Mouse (Mus musculus): ENCODE results near the gene Myo16. TPM values are rescaled to one million over a fixed set of nuclear protein-coding genes. Genes with fewer than 3 reads are reported as not detected.

Myo16 gene
- total RNA-seq, 2 experiments from 2014 or later, result 71.4 to 78.7 TPM

- no peak for DNase-seq (ENCODE audit: low spot score in 2 of 2)
These were observed 304.5 kb downstream of the Myo16 start for GRCm38 (mm10) chr8:10458151-10458649.

- DNase-seq (ENCODE audit: low spot score in 2 of 2), result no peak
These were observed 308.6 kb downstream of the Myo16 start for GRCm38 (mm10) chr8:10462271-10462670.

- no peak for DNase-seq (ENCODE audit: low spot score in 2 of 2)
These were observed 314.8 kb downstream of the Myo16 start for GRCm38 (mm10) chr8:10468490-10468889.

GRCm38 (mm10) chr8:10469658-10470057, 315.9 kb downstream of the Myo16 start:
- no peak for DNase-seq (ENCODE audit: low spot score in 2 of 2)

GRCm38 (mm10) chr8:10470280-10470679, 316.6 kb downstream of the Myo16 start:
- no peak for DNase-seq (ENCODE audit: low spot score in 2 of 2)

GRCm38 (mm10) chr8:10472371-10472770, 318.7 kb downstream of the Myo16 start:
- DNase-seq (ENCODE audit: low spot score in 2 of 2), result no peak

GRCm38 (mm10) chr8:10474446-10474845, 320.7 kb downstream of the Myo16 start:
- DNase-seq (ENCODE audit: low spot score in 2 of 2), result no peak

- no peak for DNase-seq (ENCODE audit: low spot score in 2 of 2)
These were observed 325.3 kb downstream of the Myo16 start for GRCm38 (mm10) chr8:10479059-10479458.

GRCm38 (mm10) chr8:10480850-10481249, 327.1 kb downstream of the Myo16 start:
- DNase-seq (ENCODE audit: low spot score in 2 of 2), result no peak

GRCm38 (mm10) chr8:10482064-10482463, 328.4 kb downstream of the Myo16 start:
- no peak for DNase-seq (ENCODE audit: low spot score in 2 of 2)

- DNase-seq (ENCODE audit: low spot score in 2 of 2), result no peak
These were observed 329.2 kb downstream of the Myo16 start for GRCm38 (mm10) chr8:10482880-10483279.

GRCm38 (mm10) chr8:10483841-10484240, 330.1 kb downstream of the Myo16 start:
- DNase-seq (ENCODE audit: low spot score in 2 of 2), result no peak

GRCm38 (mm10) chr8:10489738-10490419, 336.2 kb downstream of the Myo16 start:
- peak in 1 of 2 experiments; percentile 33 for DNase-seq (ENCODE audit: low spot score in 2 of 2)

GRCm38 (mm10) chr8:10490420-10490784, 336.7 kb downstream of the Myo16 start:
- peak; percentile 42 to 62 for DNase-seq (ENCODE audit: low spot score in 2 of 2)

GRCm38 (mm10) chr8:10490874-10491273, 337.2 kb downstream of the Myo16 start:
- DNase-seq (ENCODE audit: low spot score in 2 of 2), result no peak

GRCm38 (mm10) chr8:10499846-10500245, 346.1 kb downstream of the Myo16 start:
- DNase-seq (ENCODE audit: low spot score in 2 of 2), result no peak

GRCm38 (mm10) chr8:10500465-10500864, 346.8 kb downstream of the Myo16 start:
- no peak for DNase-seq (ENCODE audit: low spot score in 2 of 2)

- DNase-seq (ENCODE audit: low spot score in 2 of 2), result no peak
These were observed 348.0 kb downstream of the Myo16 start for GRCm38 (mm10) chr8:10501750-10502149.

- no peak for DNase-seq (ENCODE audit: low spot score in 2 of 2)
These were observed 358.4 kb downstream of the Myo16 start for GRCm38 (mm10) chr8:10512105-10512504.

- DNase-seq (ENCODE audit: low spot score in 2 of 2), result no peak
These were observed 363.7 kb downstream of the Myo16 start for GRCm38 (mm10) chr8:10517381-10517780.

- no peak for DNase-seq (ENCODE audit: low spot score in 2 of 2)
These were observed 365.6 kb downstream of the Myo16 start for GRCm38 (mm10) chr8:10519276-10519675.

GRCm38 (mm10) chr8:10521463-10521862, 367.8 kb downstream of the Myo16 start:
- no peak for DNase-seq (ENCODE audit: low spot score in 2 of 2)

- DNase-seq (ENCODE audit: low spot score in 2 of 2), result no peak
These were observed 372.0 kb downstream of the Myo16 start for GRCm38 (mm10) chr8:10525686-10526085.
